Mouse (Mus musculus): ENCODE data around the gene Rsph6a. TPM values are rescaled to one million over a fixed set of nuclear protein-coding genes. Genes with fewer than 3 reads are reported as not detected.

Rsph6a gene
- 0.05 TPM in 1 of 2 replicates, not detected in the other for polyA plus RNA-seq (2012; rRNA removed; ENCODE audit: low replicate concordance)

GRCm38 (mm10) chr7:19054047-19054776 lies at the start of gene Rsph6a:
Rsph6a (plus strand) TSS chr7:19054690.

GRCm38 (mm10) chr7:19023357-19023814 lies 31.1 kb upstream of the Rsph6a start, which contains the start of gene Foxa3:
Foxa3 (minus strand) TSS chr7:19023538.

DNA sequence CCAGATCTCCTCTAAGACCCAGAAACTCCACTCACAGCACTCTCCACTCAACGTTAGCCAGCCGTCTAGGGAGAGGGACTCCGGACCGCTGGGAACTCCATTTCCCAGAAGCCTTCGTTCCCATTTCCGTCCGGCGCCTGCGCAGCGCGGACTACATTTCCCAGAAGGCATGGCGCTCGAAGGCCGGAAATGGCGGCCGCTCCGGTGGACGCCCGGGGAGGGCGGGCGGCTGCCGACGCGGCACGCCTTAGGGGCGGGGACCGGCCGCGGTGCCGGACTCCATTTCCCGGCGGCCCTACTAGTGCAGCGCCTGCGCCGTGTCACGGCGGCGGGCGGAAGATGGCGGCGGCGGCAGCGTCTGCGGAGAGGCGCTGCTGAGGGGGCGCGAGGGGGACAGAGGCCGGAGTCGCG lies 30.4 kb upstream of the Rsph6a start, which contains the start of gene Sympk:
Sympk (plus strand) TSS at position 282 of the 411 bp plus-strand sequence.

GRCm38 (mm10) chr7:19075723-19076585 lies 21.5 kb downstream of the Rsph6a start, which contains the start of gene Dmwd:
Dmwd (plus strand) TSS chr7:19076227.

GRCm38 (mm10) chr7:19083701-19084100 lies 29.2 kb downstream of the Rsph6a start, which contains the start of gene Dmpk:
Dmpk (plus strand) TSS chr7:19083849.

GRCm38 (mm10) chr7:19094471-19094825 lies 40.0 kb downstream of the Rsph6a start, which contains the start of gene Six5:
Six5 (plus strand) TSS chr7:19094594.

GRCm38 (mm10) chr7:19118028-19118771 lies 63.7 kb downstream of the Rsph6a start, which contains the start of gene Gm4969:
Gm4969 (minus strand) TSS chr7:19118368.

DNA sequence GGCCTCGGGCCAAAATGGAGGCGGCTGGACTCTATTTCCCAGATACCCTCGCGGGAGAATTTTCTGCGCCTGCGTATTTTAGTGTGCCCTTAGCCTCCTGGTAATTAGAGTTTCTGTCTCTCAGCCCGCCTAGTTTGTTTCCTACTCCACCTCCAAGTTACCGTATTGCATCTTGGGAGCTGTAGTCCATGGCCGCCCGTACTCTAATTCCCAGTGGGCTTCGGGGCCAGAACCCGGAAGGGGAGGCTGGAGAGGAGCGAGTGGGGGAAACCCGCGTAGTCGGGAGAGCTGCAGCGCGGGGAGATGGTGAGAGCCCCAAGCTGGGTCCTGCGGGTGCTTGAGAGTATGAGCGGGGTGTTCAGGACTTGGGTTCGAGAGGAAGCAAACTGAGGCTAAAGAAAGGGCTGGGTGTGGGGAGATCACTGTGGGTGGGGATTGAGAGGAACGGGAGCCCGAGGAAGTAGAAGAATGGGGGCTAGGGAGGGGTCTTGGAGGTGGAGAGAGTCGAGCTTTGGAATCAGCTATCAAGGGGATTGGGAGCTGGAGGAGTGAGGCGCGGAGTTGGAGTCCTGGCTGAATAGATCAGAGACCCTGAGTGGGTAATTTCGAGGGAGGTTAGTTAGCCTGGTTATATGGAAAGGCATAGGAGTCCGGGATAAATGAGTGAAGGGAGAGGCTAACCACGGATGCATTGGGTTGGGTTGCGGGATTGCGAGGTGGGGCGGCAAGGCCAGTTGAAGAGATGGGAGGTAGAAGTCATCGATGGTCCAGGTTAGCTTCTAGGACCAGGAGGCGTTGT lies 65.3 kb downstream of the Rsph6a start, which contains the start of gene Fbxo46:
Fbxo46 (plus strand) TSS at position 229 of the 799 bp plus-strand sequence.

Other genes with a start within 250 kb of the Rsph6a start
- gene Psg17, start 233.1 kb upstream of the Rsph6a start, polyA plus RNA-seq (2012; rRNA removed; ENCODE audit: low replicate concordance), result 0.06 and 0.28 TPM in 2 replicates
- 1.4 and 2.9 TPM in 2 replicates for gene Mill2, start 214.7 kb upstream of the Rsph6a start, polyA plus RNA-seq (2012; rRNA removed; ENCODE audit: low replicate concordance)
- gene Pglyrp1, start 183.4 kb upstream of the Rsph6a start, polyA plus RNA-seq (2012; rRNA removed; ENCODE audit: low replicate concordance), result 561 and 1,240 TPM in 2 replicates
- 19.3 and 30.1 TPM in 2 replicates for gene Ccdc61, start 144.3 kb upstream of the Rsph6a start, polyA plus RNA-seq (2012; rRNA removed; ENCODE audit: low replicate concordance)
- 0.37 and 0.51 TPM in 2 replicates for gene Nova2, start 128.8 kb upstream of the Rsph6a start, polyA plus RNA-seq (2012; rRNA removed; ENCODE audit: low replicate concordance)
- not detected in 2 replicates for gene Nanos2, start 67.3 kb upstream of the Rsph6a start, polyA plus RNA-seq (2012; rRNA removed; ENCODE audit: low replicate concordance)
- gene Mypop, start 63.4 kb upstream of the Rsph6a start, polyA plus RNA-seq (2012; rRNA removed; ENCODE audit: low replicate concordance), result 3.6 and 3.9 TPM in 2 replicates
- 23.6 and 38.4 TPM in 2 replicates for gene Irf2bp1, start 50.6 kb upstream of the Rsph6a start, polyA plus RNA-seq (2012; rRNA removed; ENCODE audit: low replicate concordance)
- gene Foxa3, start 31.2 kb upstream of the Rsph6a start, polyA plus RNA-seq (2012; rRNA removed; ENCODE audit: low replicate concordance), result 18.5 and 24.2 TPM in 2 replicates
- gene Sympk, start 30.3 kb upstream of the Rsph6a start, polyA plus RNA-seq (2012; rRNA removed; ENCODE audit: low replicate concordance), result 66.3 and 76.2 TPM in 2 replicates
- gene Dmwd, start 21.5 kb downstream of the Rsph6a start, polyA plus RNA-seq (2012; rRNA removed; ENCODE audit: low replicate concordance), result 16.6 and 18.3 TPM in 2 replicates
- 422 and 649 TPM in 2 replicates for gene Dmpk, start 29.2 kb downstream of the Rsph6a start, polyA plus RNA-seq (2012; rRNA removed; ENCODE audit: low replicate concordance)
- 15.0 and 23.1 TPM in 2 replicates for gene Six5, start 39.9 kb downstream of the Rsph6a start, polyA plus RNA-seq (2012; rRNA removed; ENCODE audit: low replicate concordance)
- not detected in 2 replicates for gene Gm4969, start 63.7 kb downstream of the Rsph6a start, polyA plus RNA-seq (2012; rRNA removed; ENCODE audit: low replicate concordance)
- 8.6 and 15.0 TPM in 2 replicates for gene Fbxo46, start 65.2 kb downstream of the Rsph6a start, polyA plus RNA-seq (2012; rRNA removed; ENCODE audit: low replicate concordance)
- gene Qpctl, start 94.6 kb downstream of the Rsph6a start, polyA plus RNA-seq (2012; rRNA removed; ENCODE audit: low replicate concordance), result 6.5 and 11.2 TPM in 2 replicates
- 6.2 and 7.1 TPM in 2 replicates for gene Snrpd2, start 95.0 kb downstream of the Rsph6a start, polyA plus RNA-seq (2012; rRNA removed; ENCODE audit: low replicate concordance)
- gene Gipr, start 111.4 kb downstream of the Rsph6a start, polyA plus RNA-seq (2012; rRNA removed; ENCODE audit: low replicate concordance), result 0.63 and 0.77 TPM in 2 replicates
- 20.3 and 22.0 TPM in 2 replicates for gene Eml2, start 121.7 kb downstream of the Rsph6a start, polyA plus RNA-seq (2012; rRNA removed; ENCODE audit: low replicate concordance)
- gene Gpr4, start 157.8 kb downstream of the Rsph6a start, polyA plus RNA-seq (2012; rRNA removed; ENCODE audit: low replicate concordance), result 5.1 and 6.3 TPM in 2 replicates
- 24.2 and 25.9 TPM in 2 replicates for gene Opa3, start 173.6 kb downstream of the Rsph6a start, polyA plus RNA-seq (2012; rRNA removed; ENCODE audit: low replicate concordance)
- 436 and 468 TPM in 2 replicates for gene Vasp, start 217.1 kb downstream of the Rsph6a start, polyA plus RNA-seq (2012; rRNA removed; ENCODE audit: low replicate concordance)
- gene Ppm1n, start 225.4 kb downstream of the Rsph6a start, polyA plus RNA-seq (2012; rRNA removed; ENCODE audit: low replicate concordance), result 1.4 and 23.4 TPM in 2 replicates
- 13.4 and 16.6 TPM in 2 replicates for gene Rtn2, start 227.9 kb downstream of the Rsph6a start, polyA plus RNA-seq (2012; rRNA removed; ENCODE audit: low replicate concordance)